Mouse (Mus musculus) midbrain, embryonic 16.5 days (tissue): ENCODE results near the gene Bpifb6. TPM values are rescaled to one million over a fixed set of nuclear protein-coding genes. Genes with fewer than 3 reads are reported as not detected.

Source experiments
- ATAC-seq: fragments of 200-750 bp; cut with Nextera tagmentation; 2 replicates; pipeline ENCODE4 v1.8.0; 2017; ENCODE audit warnings: moderate TSS enrichment
- H3K27ac ChIP-seq: fragments of 300-500 bp; sonication (generic); 2 replicates; pipeline ENCODE4 v1.5.1; 2014; ENCODE audit warnings: mild to moderate bottlenecking, low read length, mixed read lengths
- H3K27me3 ChIP-seq: fragments of 300-500 bp; sonication (generic); 2 replicates; pipeline ENCODE4 v1.6.1; 2014; ENCODE audit warnings: low read depth, low read length, mixed read lengths; ENCODE audit not compliant: control insufficient read depth, insufficient read depth
- H3K36me3 ChIP-seq: fragments of 300-500 bp; sonication (generic); 2 replicates; pipeline ENCODE4 v1.6.1; 2014; ENCODE audit warnings: mild to moderate bottlenecking, low read length, moderate library complexity, mixed read lengths; ENCODE audit not compliant: control insufficient read depth, insufficient read depth
- H3K4me1 ChIP-seq: fragments of 300-500 bp; sonication (generic); 2 replicates; pipeline ENCODE4 v1.6.1; 2014; ENCODE audit warnings: mild to moderate bottlenecking, low read length, mixed read lengths; ENCODE audit not compliant: control insufficient read depth, insufficient read depth
- H3K4me2 ChIP-seq: fragments of 300-500 bp; sonication (generic); 2 replicates; pipeline ENCODE4 v1.6.1; 2014; ENCODE audit warnings: mild to moderate bottlenecking, low read length, mixed read lengths
- H3K4me3 ChIP-seq: fragments of 300-500 bp; sonication (generic); 2 replicates; pipeline ENCODE4 v1.5.1; 2014; ENCODE audit warnings: low read depth, mild to moderate bottlenecking, low read length, moderate library complexity, mixed read lengths
- H3K9ac ChIP-seq: fragments of 300-500 bp; sonication (generic); 2 replicates; pipeline ENCODE4 v1.6.1; 2014; ENCODE audit warnings: low read depth, low read length, mixed read lengths
- H3K9me3 ChIP-seq: fragments of 300-500 bp; sonication (generic); replicated peaks from 2 replicates; pipeline ENCODE4 v1.6.1; 2014; ENCODE audit warnings: mild to moderate bottlenecking, low read length, mixed read lengths; ENCODE audit not compliant: control insufficient read depth, poor library complexity, severe bottlenecking
- WGBS: fragments of 180-500 bp; shearing (Covaris S2); extraction: QIAGEN DNeasy Blood & Tissue Kit; methylation state at CpG from one replicate; pipeline ENCODE4 v1.1.7; 2014; 5-methylcytosine and 5-hydroxymethylcytosine counted together
- polyA plus RNA-seq: library from polyadenylated mRNA; unstranded; fragments of >200 nt; fragmentation: Nextera tagmentation; extraction: Ambion mirVana; gene quantifications from 2 replicates; pipeline ENCODE4 v1.2.1, GENCODE M21; 2015

Gene Bpifb6
- polyA plus RNA-seq: not detected in 2 replicates

- Histone ChIP-seq H3K9ac (no peak within 1 kb of the TSS), H3K4me1 (no peaks in the 10 kb centered on the region), H3K36me3 (no peaks in the 10 kb centered on the region), H3K4me2 (no peak within 1 kb of the TSS), H3K27ac (no peak within 1 kb of the TSS), H3K9me3 (no peaks in the 10 kb centered on the region), H3K4me3 (no peak within 1 kb of the TSS), H3K27me3 (no peaks in the 10 kb centered on the region)
- no peak for ATAC-seq
- WGBS: 71% methylated on average over 4 of the region's 4 CpGs
Observed at GRCm38 (mm10) chr2:153900088-153900487, at the start of gene Bpifb6. Gene Bpifb6, plus strand, starts transcription at chr2:153900388.

- ATAC-seq: no peak
- H3K9ac ChIP-seq: no peak overlapping the region
- no peaks in the 10 kb centered on the region for H3K9me3 ChIP-seq
- WGBS: 57% methylated on average over 4 of the region's 4 CpGs
- no peak overlapping the region for H3K27ac ChIP-seq
- no peaks in the 10 kb centered on the region for H3K27me3 ChIP-seq
- no peak overlapping the region for H3K4me3 ChIP-seq
- H3K4me2 ChIP-seq: no peak overlapping the region
- no peaks in the 10 kb centered on the region for H3K36me3 ChIP-seq
- no peaks in the 10 kb centered on the region for H3K4me1 ChIP-seq
Observed at GRCm38 (mm10) chr2:153851030-153851360, 49.2 kb upstream of the Bpifb6 start.

GRCm38 (mm10) chr2:153853544-153853943 lies 46.6 kb upstream of the Bpifb6 start:
- Histone ChIP-seq H3K4me2 (no peak overlapping the region), H3K27ac (no peak overlapping the region), H3K9me3 (no peaks in the 10 kb centered on the region), H3K4me1 (no peaks in the 10 kb centered on the region), H3K36me3 (no peaks in the 10 kb centered on the region), H3K27me3 (no peaks in the 10 kb centered on the region), H3K9ac (no peak overlapping the region), H3K4me3 (no peak overlapping the region)
- 0% methylated on average over 4 of the region's 5 CpGs for WGBS
- ATAC-seq: no peak

GRCm38 (mm10) chr2:153859581-153859980 lies 40.6 kb upstream of the Bpifb6 start:
- Histone ChIP-seq H3K27me3 (no peaks in the 10 kb centered on the region), H3K4me3 (no peak overlapping the region), H3K27ac (no peak overlapping the region), H3K9ac (no peak overlapping the region), H3K36me3 (no peaks in the 10 kb centered on the region), H3K4me1 (no peaks in the 10 kb centered on the region), H3K9me3 (no peaks in the 10 kb centered on the region), H3K4me2 (no peak overlapping the region)
- WGBS: 80% methylated on average over 2 of the region's 2 CpGs
- no peak for ATAC-seq

GRCm38 (mm10) chr2:153860315-153860714 lies 39.9 kb upstream of the Bpifb6 start:
- ATAC-seq: no peak
- H3K9ac ChIP-seq: no peak overlapping the region
- H3K4me1 ChIP-seq: no peaks in the 10 kb centered on the region
- H3K36me3 ChIP-seq: no peaks in the 10 kb centered on the region
- WGBS: 89% methylated on average over 11 of the region's 11 CpGs
- no peaks in the 10 kb centered on the region for H3K27me3 ChIP-seq
- no peaks in the 10 kb centered on the region for H3K9me3 ChIP-seq
- H3K27ac ChIP-seq: no peak overlapping the region
- no peak overlapping the region for H3K4me2 ChIP-seq
- H3K4me3 ChIP-seq: no peak overlapping the region

- H3K4me2 ChIP-seq: no peak overlapping the region
- WGBS: 75% methylated on average over 3 of the region's 3 CpGs
- no peaks in the 10 kb centered on the region for H3K4me1 ChIP-seq
- H3K36me3 ChIP-seq: no peaks in the 10 kb centered on the region
- no peak for ATAC-seq
- H3K27me3 ChIP-seq: no peaks in the 10 kb centered on the region
- no peaks in the 10 kb centered on the region for H3K9me3 ChIP-seq
- H3K9ac ChIP-seq: no peak overlapping the region
- no peak overlapping the region for H3K4me3 ChIP-seq
- H3K27ac ChIP-seq: no peak overlapping the region
Observed at GRCm38 (mm10) chr2:153860715-153861114, 39.5 kb upstream of the Bpifb6 start.

- no peak overlapping the region for H3K4me3 ChIP-seq
- H3K9ac ChIP-seq: no peak overlapping the region
- no peak overlapping the region for H3K27ac ChIP-seq
- H3K4me2 ChIP-seq: no peak overlapping the region
- 68% methylated on average over 3 of the region's 3 CpGs for WGBS
- no peak for ATAC-seq
- no peaks in the 10 kb centered on the region for H3K9me3 ChIP-seq
- H3K4me1 ChIP-seq: no peaks in the 10 kb centered on the region
- no peaks in the 10 kb centered on the region for H3K27me3 ChIP-seq
- no peaks in the 10 kb centered on the region for H3K36me3 ChIP-seq
Observed at GRCm38 (mm10) chr2:153861960-153862359, 38.2 kb upstream of the Bpifb6 start.

- H3K4me2 ChIP-seq: no peak within 1 kb of the TSS
- H3K4me1 ChIP-seq: no peaks in the 10 kb centered on the region
- no peaks in the 10 kb centered on the region for H3K27me3 ChIP-seq
- 88% methylated on average over 4 of the region's 4 CpGs for WGBS
- ATAC-seq: no peak
- no peak within 1 kb of the TSS for H3K4me3 ChIP-seq
- H3K9me3 ChIP-seq: no peaks in the 10 kb centered on the region
- H3K36me3 ChIP-seq: no peaks in the 10 kb centered on the region
- H3K27ac ChIP-seq: no peak within 1 kb of the TSS
- H3K9ac ChIP-seq: no peak within 1 kb of the TSS
Observed at GRCm38 (mm10) chr2:153870984-153871383, 29.2 kb upstream of the Bpifb6 start, which contains the start of gene Sun5. Gene Sun5, minus strand, starts transcription at chr2:153871084.

- H3K9me3 ChIP-seq: no peaks in the 10 kb centered on the region
- no peak within 1 kb of the TSS for H3K9ac ChIP-seq
- WGBS: 75% methylated on average over 9 of the region's 9 CpGs
- no peaks in the 10 kb centered on the region for H3K27me3 ChIP-seq
- H3K36me3 ChIP-seq: no peaks in the 10 kb centered on the region
- no peak within 1 kb of the TSS for H3K4me3 ChIP-seq
- no peak for ATAC-seq
- H3K27ac ChIP-seq: no peak within 1 kb of the TSS
- no peak within 1 kb of the TSS for H3K4me2 ChIP-seq
- no peaks in the 10 kb centered on the region for H3K4me1 ChIP-seq
Observed at GRCm38 (mm10) chr2:153874745-153875144, 25.4 kb upstream of the Bpifb6 start, which contains the start of gene Bpifb2. Gene Bpifb2, plus strand, starts transcription at chr2:153875045.
